Mouse (Mus musculus) heart, embryonic 10.5 days (tissue): ENCODE data around the gene Abcc4. TPM values are rescaled to one million over a fixed set of nuclear protein-coding genes. Genes with fewer than 3 reads are reported as not detected.

Experiments
- DNase-seq: peaks from one replicate; pipeline ENCODE4 v3.0.0-alpha.2; 2017; ENCODE audit warnings: low spot score
- H3K27ac ChIP-seq: fragments of 300-500 bp; sonication (generic); 2 replicates; pipeline ENCODE4 v1.5.1; 2016; ENCODE audit warnings: mild to moderate bottlenecking
- H3K27me3 ChIP-seq: fragments of 300-500 bp; sonication (generic); 2 replicates; pipeline ENCODE4 v1.6.1; 2016; ENCODE audit warnings: mild to moderate bottlenecking; ENCODE audit not compliant: poor library complexity, insufficient read depth, severe bottlenecking
- H3K36me3 ChIP-seq: fragments of 300-500 bp; sonication (generic); 2 replicates; pipeline ENCODE4 v1.6.1; 2016; ENCODE audit warnings: mild to moderate bottlenecking, moderate library complexity
- H3K4me1 ChIP-seq: fragments of 300-500 bp; sonication (generic); 2 replicates; pipeline ENCODE4 v1.6.1; 2016; ENCODE audit warnings: mild to moderate bottlenecking
- H3K4me3 ChIP-seq: fragments of 300-500 bp; sonication (generic); 2 replicates; pipeline ENCODE4 v1.5.1; 2016; ENCODE audit warnings: mild to moderate bottlenecking, moderate library complexity
- H3K9me3 ChIP-seq: fragments of 300-500 bp; sonication (generic); 2 replicates; pipeline ENCODE4 v1.6.1; 2016; ENCODE audit warnings: mild to moderate bottlenecking, moderate library complexity
- WGBS: fragments of 180-500 bp; shearing (Covaris S2); methylation state at CpG from one replicate; pipeline ENCODE4 v1.1.7; 2016; 5-methylcytosine and 5-hydroxymethylcytosine counted together
- polyA plus RNA-seq: library from polyadenylated mRNA; unstranded; fragments of >200 nt; fragmentation: Nextera tagmentation; extraction: Ambion mirVana; gene quantifications from 2 replicates; pipeline ENCODE4 v1.2.1, GENCODE M21; 2016

Gene Abcc4
- polyA plus RNA-seq, 1 experiment from 2014 or later: 1.9 TPM

GRCm38 (mm10) chr14:118706962-118707361 lies 943 bp upstream of the Abcc4 start:
- no peak for DNase-seq
- H3K9me3 ChIP-seq: no peaks in the 10 kb centered on the region
- peak overlapping the region; percentile 71; the same call in 1 of the 2 replicates for H3K4me3 ChIP-seq
- peaks cover 23% of the 10 kb centered on the region for H3K4me1 ChIP-seq
- no peak overlapping the region for H3K27ac ChIP-seq
- H3K36me3 ChIP-seq: no peaks in the 10 kb centered on the region
- 83% methylated on average over 11 of the region's 11 CpGs for WGBS
- H3K27me3 ChIP-seq: peaks cover 49% of the 10 kb centered on the region

- Histone ChIP-seq H3K36me3 (no peaks in the 10 kb centered on the region), H3K9me3 (no peaks in the 10 kb centered on the region), H3K4me1 (peaks cover 23% of the 10 kb centered on the region), H3K27me3 (peaks cover 49% of the 10 kb centered on the region), H3K27ac (peak overlapping the region; percentile 78), H3K4me3 (peak overlapping the region; percentile 71)
- 2% methylated on average over 9 of the region's 10 CpGs for WGBS
- DNase-seq: no peak
Measured at GRCm38 (mm10) chr14:118705465-118705807, 583 bp downstream of the Abcc4 start.

GRCm38 (mm10) chr14:118703363-118703762 lies 2.7 kb downstream of the Abcc4 start:
- Histone ChIP-seq H3K27ac (no peak overlapping the region), H3K36me3 (no peaks in the 10 kb centered on the region), H3K4me3 (no peak overlapping the region), H3K9me3 (no peaks in the 10 kb centered on the region), H3K4me1 (peaks cover 17% of the 10 kb centered on the region), H3K27me3 (peaks cover 52% of the 10 kb centered on the region)
- no peak for DNase-seq
- 81% methylated on average over 9 of the region's 9 CpGs for WGBS

GRCm38 (mm10) chr14:118701991-118702608 lies 3.9 kb downstream of the Abcc4 start:
- 54% methylated on average over 7 of the region's 7 CpGs for WGBS
- H3K4me1 ChIP-seq: peaks cover 17% of the 10 kb centered on the region
- no peaks in the 10 kb centered on the region for H3K36me3 ChIP-seq
- H3K9me3 ChIP-seq: no peaks in the 10 kb centered on the region
- no peak overlapping the region for H3K27ac ChIP-seq
- DNase-seq: no peak
- H3K27me3 ChIP-seq: peaks cover 47% of the 10 kb centered on the region
- H3K4me3 ChIP-seq: no peak overlapping the region

GRCm38 (mm10) chr14:118700576-118700975 lies 5.4 kb downstream of the Abcc4 start:
- H3K9me3 ChIP-seq: no peaks in the 10 kb centered on the region
- H3K27ac ChIP-seq: no peak overlapping the region
- H3K4me1 ChIP-seq: peaks cover 8% of the 10 kb centered on the region
- DNase-seq: no peak
- H3K36me3 ChIP-seq: no peaks in the 10 kb centered on the region
- WGBS: 69% methylated on average over 7 of the region's 7 CpGs
- H3K4me3 ChIP-seq: no peak overlapping the region
- H3K27me3 ChIP-seq: peaks cover 40% of the 10 kb centered on the region

GRCm38 (mm10) chr14:118699963-118700362 lies 6.1 kb downstream of the Abcc4 start:
- no peak for DNase-seq
- H3K27me3 ChIP-seq: peaks cover 35% of the 10 kb centered on the region
- no peak overlapping the region for H3K4me3 ChIP-seq
- H3K9me3 ChIP-seq: no peaks in the 10 kb centered on the region
- no peak overlapping the region for H3K27ac ChIP-seq
- WGBS: 70% methylated on average over 5 of the region's 5 CpGs
- H3K36me3 ChIP-seq: no peaks in the 10 kb centered on the region
- H3K4me1 ChIP-seq: 0 out of 2 replicates have a peak, but pooled peaks cover 4% of the 10 kb centered on the region

- H3K9me3 ChIP-seq: no peaks in the 10 kb centered on the region
- H3K27me3 ChIP-seq: peaks cover 31% of the 10 kb centered on the region
- 0 out of 2 replicates have a peak, but pooled peaks cover 4% of the 10 kb centered on the region for H3K4me1 ChIP-seq
- H3K27ac ChIP-seq: no peak overlapping the region
- H3K4me3 ChIP-seq: no peak overlapping the region
- WGBS: 85% methylated on average over 10 of the region's 10 CpGs
- no peak for DNase-seq
- no peaks in the 10 kb centered on the region for H3K36me3 ChIP-seq
Measured at GRCm38 (mm10) chr14:118699508-118699907, 6.5 kb downstream of the Abcc4 start.

- H3K36me3 ChIP-seq: no peaks in the 10 kb centered on the region
- no peak for DNase-seq
- H3K27me3 ChIP-seq: peaks cover 15% of the 10 kb centered on the region
- 94% methylated on average over 16 of the region's 16 CpGs for WGBS
- H3K4me3 ChIP-seq: no peak overlapping the region
- H3K27ac ChIP-seq: no peak overlapping the region
- 0 out of 2 replicates have a peak, but pooled peaks cover 4% of the 10 kb centered on the region for H3K4me1 ChIP-seq
- H3K9me3 ChIP-seq: no peaks in the 10 kb centered on the region
Measured at GRCm38 (mm10) chr14:118696556-118697289, 9.3 kb downstream of the Abcc4 start.

- Histone ChIP-seq H3K27ac (no peak overlapping the region), H3K4me1 (0 out of 2 replicates have a peak, but pooled peaks cover 6% of the 10 kb centered on the region), H3K36me3 (no peaks in the 10 kb centered on the region), H3K9me3 (no peaks in the 10 kb centered on the region), H3K4me3 (no peak overlapping the region), H3K27me3 (peaks cover 15% of the 10 kb centered on the region)
- 79% methylated on average over 11 of the region's 11 CpGs for WGBS
- no peak for DNase-seq
Measured at GRCm38 (mm10) chr14:118695866-118696265, 10.2 kb downstream of the Abcc4 start.

GRCm38 (mm10) chr14:118694321-118694720 lies 11.7 kb downstream of the Abcc4 start:
- DNase-seq: no peak
- no peaks in the 10 kb centered on the region for H3K36me3 ChIP-seq
- H3K4me1 ChIP-seq: 0 out of 2 replicates have a peak, but pooled peaks cover 6% of the 10 kb centered on the region
- no peak overlapping the region for H3K4me3 ChIP-seq
- peaks cover 19% of the 10 kb centered on the region for H3K27me3 ChIP-seq
- no peak overlapping the region for H3K27ac ChIP-seq
- no peaks in the 10 kb centered on the region for H3K9me3 ChIP-seq
- WGBS: 87% methylated on average over 7 of the region's 7 CpGs

- H3K27me3 ChIP-seq: peaks cover 12% of the 10 kb centered on the region; the same call in 1 of the 2 replicates
- H3K4me1 ChIP-seq: 0 out of 2 replicates have a peak, but pooled peaks cover 6% of the 10 kb centered on the region
- no peak for DNase-seq
- H3K36me3 ChIP-seq: no peaks in the 10 kb centered on the region
- H3K4me3 ChIP-seq: no peak overlapping the region
- 83% methylated on average over 6 of the region's 6 CpGs for WGBS
- H3K27ac ChIP-seq: no peak overlapping the region
- H3K9me3 ChIP-seq: no peaks in the 10 kb centered on the region
Measured at GRCm38 (mm10) chr14:118691910-118692309, 14.1 kb downstream of the Abcc4 start.

GRCm38 (mm10) chr14:118691404-118691803 lies 14.6 kb downstream of the Abcc4 start:
- no peak for DNase-seq
- Histone ChIP-seq H3K36me3 (no peaks in the 10 kb centered on the region), H3K27ac (peak overlapping the region; percentile 30; the same call in 1 of the 2 replicates), H3K9me3 (no peaks in the 10 kb centered on the region), H3K27me3 (peaks cover 12% of the 10 kb centered on the region; the same call in 1 of the 2 replicates), H3K4me1 (0 out of 2 replicates have a peak, but pooled peaks cover 6% of the 10 kb centered on the region), H3K4me3 (no peak overlapping the region)
- 81% methylated on average over 5 of the region's 5 CpGs for WGBS

GRCm38 (mm10) chr14:118690921-118691320 lies 15.1 kb downstream of the Abcc4 start:
- Histone ChIP-seq H3K36me3 (no peaks in the 10 kb centered on the region), H3K9me3 (no peaks in the 10 kb centered on the region), H3K4me3 (no peak overlapping the region), H3K27ac (peak overlapping the region; percentile 30; the same call in 1 of the 2 replicates), H3K4me1 (0 out of 2 replicates have a peak, but pooled peaks cover 6% of the 10 kb centered on the region), H3K27me3 (peaks cover 9% of the 10 kb centered on the region; the same call in 1 of the 2 replicates)
- 52% methylated on average over 8 of the region's 8 CpGs for WGBS
- no peak for DNase-seq
